ENCODE assay signal across 9 mouse cellular contexts in genomic region chr9:77406906-77407305, GRCm38 (mm10). TPM values are rescaled to one million over a fixed set of nuclear protein-coding genes. Genes with fewer than 3 reads are reported as not detected.
A peak's percentile ranks its signal among the peaks of the same experiment; 100 is the strongest.
DNase-seq lines count a peak whose midpoint lies in the region; ATAC-seq and TF ChIP-seq lines count a peak whose summit lies in the region.
"Had no signal": no experiment of that assay in that cellular context is flagged by ENCODE, and none has a peak within 500 bp of the region (broad histone marks: within the 10 kb centered on the region; RNA-seq: fewer than 3 reads in every experiment).

No protein-coding gene starts in this region.

- no peak overlapping the region for H3K4me3 ChIP-seq in heart, postnatal 0 days (ENCODE audit: low read depth, low read length)
- H3K4me3 ChIP-seq in heart, embryonic 10.5 days = no peak overlapping the region
- no peak overlapping the region for H3K4me3 ChIP-seq in E14TG2a.4 (replicated peaks; ENCODE audit: low read length)
- H3K4me3 ChIP-seq in kidney, postnatal 0 days (replicated peaks; ENCODE audit: low read depth, low read length) = no peak overlapping the region
- H3K4me3 ChIP-seq: hindbrain, embryonic 15.5 days had no signal

- TF ChIP-seq CTCF in heart, postnatal 0 days (IDR thresholded peaks at IDR 0.05; ENCODE audit: low read depth) = peak; percentile 38
- peak; percentile 46 for TF ChIP-seq CTCF in E14TG2a.4 (conservative IDR thresholded peaks at IDR 0.05; ENCODE audit: low read length)
- TF ChIP-seq CTCF in kidney, postnatal 0 days (IDR thresholded peaks at IDR 0.05; ENCODE audit: low read depth) = peak; percentile 66

- H3K36me3 ChIP-seq in heart, postnatal 0 days (replicated peaks; ENCODE audit: control insufficient read depth, insufficient read depth, low read length) = no peaks in the 10 kb centered on the region
- no peaks in the 10 kb centered on the region for H3K36me3 ChIP-seq in heart, embryonic 10.5 days
- no peaks in the 10 kb centered on the region for H3K36me3 ChIP-seq in E14TG2a.4 (ENCODE audit: insufficient read depth, low read length)
- H3K36me3 ChIP-seq in kidney, postnatal 0 days (ENCODE audit: insufficient read depth, low read length) = no peaks in the 10 kb centered on the region
- H3K36me3 ChIP-seq: hindbrain, embryonic 15.5 days had no signal

- no peaks in the 10 kb centered on the region for H3K27me3 ChIP-seq in heart, postnatal 0 days (ENCODE audit: control insufficient read depth, insufficient read depth, low read length)
- H3K27me3 ChIP-seq in heart, embryonic 10.5 days (ENCODE audit: insufficient read depth, poor library complexity, severe bottlenecking) = no peaks in the 10 kb centered on the region
- H3K27me3 ChIP-seq in E14TG2a.4 (ENCODE audit: insufficient read depth, low read length) = 0 out of 2 replicates have a peak, but pooled peaks cover 3% of the 10 kb centered on the region
- no peaks in the 10 kb centered on the region for H3K27me3 ChIP-seq in kidney, postnatal 0 days (ENCODE audit: insufficient read depth, low read length)
- H3K27me3 ChIP-seq: hindbrain, embryonic 15.5 days had no signal

- no peak for TF ChIP-seq EP300 in heart, postnatal 0 days (IDR thresholded peaks at IDR 0.05; ENCODE audit: low read depth)

- DNase-seq in heart, postnatal 0 days (ENCODE audit: low spot score) = no peak
- no peak for DNase-seq in heart, embryonic 10.5 days (ENCODE audit: low spot score)
- DNase-seq in adrenal gland, postnatal 36 days = peak; percentile 68 to 75
- peak; percentile 54 for DNase-seq in kidney, postnatal 0 days (ENCODE audit: low spot score)
- DNase-seq in natural killer cell, adult 2 months (ENCODE audit: low spot score in 2 of 2) = no peak

- H3K9ac ChIP-seq in heart, postnatal 0 days (replicated peaks; ENCODE audit: low read depth, low read length) = no peak overlapping the region
- H3K9ac ChIP-seq in kidney, postnatal 0 days (ENCODE audit: low read depth, low read length) = no peak overlapping the region
- H3K9ac ChIP-seq: hindbrain, embryonic 15.5 days had no signal

- 59% methylated on average over 7 of the region's 7 CpGs for WGBS in heart, postnatal 0 days
- 53% methylated on average over 7 of the region's 7 CpGs for WGBS in heart, embryonic 10.5 days
- 50% methylated on average over 7 of the region's 7 CpGs for WGBS in kidney, postnatal 0 days

- H3K9me3 ChIP-seq in heart, postnatal 0 days (replicated peaks; ENCODE audit: control insufficient read depth, low read length) = no peaks in the 10 kb centered on the region
- H3K9me3 ChIP-seq in heart, embryonic 10.5 days = no peaks in the 10 kb centered on the region
- no peaks in the 10 kb centered on the region for H3K9me3 ChIP-seq in E14TG2a.4 (ENCODE audit: low read length)
- H3K9me3 ChIP-seq in kidney, postnatal 0 days (replicated peaks; ENCODE audit: low read length) = no peaks in the 10 kb centered on the region
- H3K9me3 ChIP-seq: hindbrain, embryonic 15.5 days had no signal

- no peak overlapping the region for H3K4me2 ChIP-seq in heart, postnatal 0 days (ENCODE audit: low read depth, low read length)
- no peak overlapping the region for H3K4me2 ChIP-seq in kidney, postnatal 0 days (ENCODE audit: low read length)
- H3K4me2 ChIP-seq: hindbrain, embryonic 15.5 days had no signal

- ATAC-seq in heart, postnatal 0 days (ENCODE audit: insufficient read depth, low read depth) = no peak
- no peak for ATAC-seq in kidney, postnatal 0 days (replicated peaks; ENCODE audit: low FRiP score, low read depth)
- peak; percentile 86 for ATAC-seq in megakaryocyte progenitor cell, adult 5-6 weeks (replicated peaks; ENCODE audit: poor library complexity)
- no peak for ATAC-seq in erythroblast, adult 5-6 weeks (replicated peaks; ENCODE audit: low FRiP score, poor library complexity, severe bottlenecking)

- peaks cover 13% of the 10 kb centered on the region for H3K4me1 ChIP-seq in heart, postnatal 0 days (ENCODE audit: control insufficient read depth, insufficient read depth)
- H3K4me1 ChIP-seq in heart, embryonic 10.5 days = peaks cover 22% of the 10 kb centered on the region
- H3K4me1 ChIP-seq in E14TG2a.4 (replicated peaks; ENCODE audit: low read depth, low read length) = no peaks in the 10 kb centered on the region
- H3K4me1 ChIP-seq in kidney, postnatal 0 days (replicated peaks; ENCODE audit: insufficient read depth, low read length) = no peaks in the 10 kb centered on the region
- H3K4me1 ChIP-seq: hindbrain, embryonic 15.5 days had no signal

- H3K27ac ChIP-seq in heart, postnatal 0 days (ENCODE audit: low read depth) = no peak overlapping the region
- H3K27ac ChIP-seq in heart, embryonic 10.5 days = no peak overlapping the region
- H3K27ac ChIP-seq in kidney, postnatal 0 days = no peak overlapping the region
- H3K27ac ChIP-seq: hindbrain, embryonic 15.5 days had no signal

RNA-seq across cellular contexts. Expression of gene Mlip, which starts 54.1 kb away (rescaled TPM):
- total RNA-seq in heart, postnatal 0 days (2014; rRNA removed; ENCODE audit: low replicate concordance) = 87.9 and 114 TPM in 2 replicates
- 93.8 and 107 TPM in 2 replicates for polyA plus RNA-seq in heart, postnatal 0 days (2015; fragmentation: Nextera tagmentation; extraction: Ambion mirVana)
- polyA plus RNA-seq in heart, embryonic 10.5 days (2016; fragmentation: Nextera tagmentation; extraction: Ambion mirVana) = 38.6 and 68.6 TPM in 2 replicates
- total RNA-seq in adrenal gland, postnatal 36 days (2021) = 1 to 10 TPM in 1 of 2 experiments, under 1 TPM in 1; 0.63 to 1.6 TPM
- 0.12 and 0.23 TPM in 2 replicates for polyA plus RNA-seq in kidney, postnatal 0 days (2015; fragmentation: Nextera tagmentation; extraction: Ambion mirVana)
- total RNA-seq in megakaryocyte progenitor cell, adult 5-6 weeks (2015) = not detected in 2 replicates
- total RNA-seq in megakaryocyte progenitor cell, adult 5-6 weeks (2017) = not detected in 2 replicates
- not detected in 2 replicates for total RNA-seq in erythroblast, adult 5-6 weeks (2015; ENCODE audit: low replicate concordance)
- not detected in 2 replicates for total RNA-seq in erythroblast, adult 5-6 weeks (2017; ENCODE audit: low replicate concordance)

Comparison
In these comparisons a context has a peak if more than half of its experiments do, and no peak if none do; other contexts are left out.
1. DNase-seq: peak in adrenal gland, postnatal 36 days (2 of 2) and kidney, postnatal 0 days (single experiment); none in heart, postnatal 0 days (single experiment), heart, embryonic 10.5 days (single experiment) and natural killer cell, adult 2 months (0 of 2).
2. RNA of gene Mlip, which starts 54.1 kb away (total RNA-seq): 87.9 to 114 TPM in heart, postnatal 0 days; 0.63 to 1.6 TPM in adrenal gland, postnatal 36 days, not detected in megakaryocyte progenitor cell, adult 5-6 weeks and not detected in erythroblast, adult 5-6 weeks; every median in the first group is over 10 times any median in the second.
3. Peak in every context shown above with its lines, with median percentiles within 50 percentile points of each other: CTCF ChIP-seq.